Mouse (Mus musculus) heart, adult 8-10 months (tissue): Measurements from ENCODE around the gene Fbxl22. TPM values are rescaled to one million over a fixed set of nuclear protein-coding genes. Genes with fewer than 3 reads are reported as not detected.

Source experiments
- DNase-seq: peaks from one replicate; pipeline ENCODE4 v3.0.0; 2022; ENCODE audit warnings: low spot score
- total RNA-seq, 4 experiments: library from RNA; stranded (reverse); gene quantifications; 2 replicates each; pipeline ENCODE4 v1.2.4; 2022

Gene Fbxl22
- 10 to 100 TPM; 28.1 to 43.0 (median 31.0) TPM for total RNA-seq

DNA sequence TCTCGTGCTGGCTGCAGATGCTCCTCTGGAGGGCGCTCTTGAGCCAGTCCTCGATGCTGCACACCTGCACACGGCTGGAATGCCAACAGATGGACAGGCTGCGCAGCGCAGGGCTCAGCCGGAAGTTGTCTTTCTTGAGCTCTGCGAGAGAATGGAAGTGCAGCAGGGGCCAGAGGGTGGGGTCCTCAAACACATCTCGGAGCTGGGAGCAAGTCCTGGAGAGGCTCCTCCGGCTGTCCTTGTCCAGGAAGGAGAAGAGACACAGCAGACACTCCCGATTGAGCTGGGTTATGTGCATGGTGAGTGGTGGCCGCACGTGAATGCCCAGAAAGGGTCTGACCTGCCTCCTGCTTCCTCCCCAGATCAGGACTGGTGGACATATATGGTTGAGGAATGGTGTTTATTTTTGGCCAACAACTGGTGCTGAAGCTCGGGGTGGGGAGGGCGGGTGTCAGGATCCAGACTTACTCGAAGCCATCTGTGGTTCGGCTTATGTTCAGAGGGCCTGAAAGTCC lies at the start of gene Fbxl22:
Gene Fbxl22, minus strand, starts transcription at position 338 of the 515 bp plus-strand sequence.
- peak; percentile 36 for DNase-seq

DNA sequence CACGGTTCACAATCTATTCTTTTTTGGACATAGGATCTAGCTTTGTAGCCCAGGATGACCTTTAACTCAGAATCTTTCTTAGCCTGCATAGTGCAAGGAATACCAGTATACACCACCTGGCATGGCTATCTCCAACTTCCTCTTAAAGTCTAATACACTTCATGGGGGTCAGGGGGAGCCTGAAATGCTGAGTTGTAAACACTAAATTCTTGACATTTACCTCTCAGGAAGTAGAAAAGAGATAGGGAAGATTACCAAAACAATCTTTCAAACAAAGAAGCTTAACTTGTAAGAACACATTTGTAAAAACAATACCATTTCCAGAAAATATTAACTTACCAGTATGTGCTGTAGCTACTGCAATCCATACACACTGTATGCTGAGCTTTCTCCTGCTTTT lies 47.8 kb upstream of the Fbxl22 start:
- DNase-seq: no peak

DNA sequence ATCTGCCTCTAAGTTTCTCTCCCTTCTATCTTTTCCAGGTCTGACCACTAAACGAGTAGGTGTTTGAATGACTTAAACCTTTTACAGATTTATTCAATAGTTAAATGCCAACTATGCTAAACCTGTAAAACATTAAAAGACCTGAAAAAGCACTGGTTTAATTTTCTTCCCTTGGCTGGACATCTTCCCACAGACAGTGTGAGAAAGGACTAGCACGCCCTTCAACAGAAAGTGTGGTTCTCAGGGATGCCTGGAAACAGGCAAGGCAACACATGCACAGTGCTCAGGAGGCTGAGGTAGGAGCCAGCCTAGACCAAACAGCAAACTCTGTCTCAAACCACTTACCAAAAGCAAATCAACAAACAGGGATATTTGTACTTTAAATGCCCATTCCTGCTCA lies 47.1 kb upstream of the Fbxl22 start:
- no peak for DNase-seq

DNA sequence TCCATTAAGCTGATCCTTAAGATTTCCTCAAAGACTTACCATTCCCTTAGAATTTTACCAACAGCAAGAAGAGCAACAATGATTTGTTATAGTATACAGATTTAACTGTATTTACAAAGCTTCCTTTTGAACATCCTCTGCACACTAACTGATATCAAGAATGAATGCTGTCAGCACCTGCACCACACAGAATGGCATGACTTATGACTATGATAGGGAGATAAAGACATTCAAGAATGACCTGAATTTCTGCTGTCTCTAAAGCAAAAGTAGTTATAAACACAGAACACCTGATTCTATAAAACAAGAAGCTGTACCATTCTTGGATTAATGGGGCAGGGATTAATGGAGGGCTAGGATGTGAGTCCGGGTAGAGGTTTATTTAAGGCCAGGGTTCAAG lies 46.3 kb upstream of the Fbxl22 start:
- no peak for DNase-seq

DNA sequence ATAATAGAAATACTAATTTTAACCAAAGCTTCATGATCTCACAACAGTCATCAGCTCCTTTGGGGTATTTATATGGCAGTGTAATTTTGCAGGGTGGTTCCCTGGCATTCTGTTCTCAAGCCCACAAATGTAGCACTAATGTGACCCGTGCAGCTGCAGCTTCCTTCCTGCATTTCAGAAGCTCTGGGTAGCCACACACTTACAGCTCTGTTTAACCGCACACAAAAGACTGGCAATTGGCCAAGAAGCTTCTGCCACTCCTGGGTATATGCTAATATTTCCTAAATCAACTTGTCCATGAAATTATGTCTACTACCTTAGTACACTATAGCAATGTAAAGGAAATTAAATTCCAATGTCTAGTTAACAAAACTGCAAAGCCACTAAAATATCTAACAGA lies 45.9 kb upstream of the Fbxl22 start:
- peak; percentile 14 for DNase-seq

DNA sequence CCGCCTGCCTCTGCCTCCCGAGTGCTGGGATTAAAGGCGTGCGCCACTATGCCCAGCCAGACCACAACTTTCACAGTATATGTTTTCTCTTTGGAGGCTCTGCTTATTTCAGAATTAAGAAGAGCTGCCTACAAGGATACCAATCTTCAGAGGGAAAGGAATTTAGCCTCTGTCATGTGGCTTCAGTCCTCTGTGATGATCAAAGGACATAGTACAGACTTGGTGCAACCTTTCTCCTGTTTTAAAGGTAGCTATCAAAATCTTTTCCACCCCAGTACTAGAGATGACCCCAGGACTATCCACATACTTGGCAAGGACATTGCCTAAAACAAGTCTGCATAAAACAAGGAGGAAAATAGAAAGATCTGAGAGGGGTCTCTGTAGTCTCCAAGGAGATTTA lies 44.6 kb upstream of the Fbxl22 start:
- DNase-seq: no peak

DNA sequence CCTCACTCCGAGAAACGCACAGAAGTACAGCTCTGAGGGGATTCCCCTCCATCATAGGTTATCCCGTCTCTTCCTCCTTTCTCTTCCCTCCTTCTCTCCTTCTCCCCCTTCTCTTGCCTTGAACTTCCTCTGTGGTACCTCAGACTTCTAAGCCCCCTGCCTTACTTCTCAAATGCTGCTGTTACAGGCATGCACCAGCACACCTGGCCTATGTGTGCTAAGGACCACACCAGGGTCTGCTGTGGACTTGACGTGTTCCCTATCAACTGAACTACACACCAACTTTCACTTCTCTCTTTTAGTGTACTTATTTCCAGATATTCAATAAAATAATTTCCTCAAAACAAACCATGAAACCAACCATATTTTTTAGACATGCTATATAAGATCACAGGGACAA lies 28.4 kb upstream of the Fbxl22 start:
- DNase-seq: no peak

DNA sequence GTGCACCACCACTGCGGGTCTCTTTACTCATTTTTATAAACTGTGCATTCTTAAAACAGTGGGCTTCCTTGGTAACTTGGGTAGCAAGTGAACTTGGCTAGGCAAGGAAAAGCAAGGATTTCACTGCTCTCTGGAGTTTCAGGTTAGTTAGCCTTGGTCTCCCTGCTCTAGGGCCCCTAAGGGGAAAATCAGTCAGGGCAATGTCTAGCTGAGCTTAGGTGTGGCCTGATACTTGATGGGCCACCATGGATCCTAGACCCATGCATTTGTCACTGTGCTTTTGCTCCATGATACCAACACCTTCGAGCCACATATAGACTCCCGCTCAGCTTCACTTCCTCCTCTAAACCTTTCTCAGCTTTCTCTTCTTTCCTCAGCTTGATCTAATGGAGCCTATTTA lies 7.2 kb upstream of the Fbxl22 start:
- no peak for DNase-seq

DNA sequence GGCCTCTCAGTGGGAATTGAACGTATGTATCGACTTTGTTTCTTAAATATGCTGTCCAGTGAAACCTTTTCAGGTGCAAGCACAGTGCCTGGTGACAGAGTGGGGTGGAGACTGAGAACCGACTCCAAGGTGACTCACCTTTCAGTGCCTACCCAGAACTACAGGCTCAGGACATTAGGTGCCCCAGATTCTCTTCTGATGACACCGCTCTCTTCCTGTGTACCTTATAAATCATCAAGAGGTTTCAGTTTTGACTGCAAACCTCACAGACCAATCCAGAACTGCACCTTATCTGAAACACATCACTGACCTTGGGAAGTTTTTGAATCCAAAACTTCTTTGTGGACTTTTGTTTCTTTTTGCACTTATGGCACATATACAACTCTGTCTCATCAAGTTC lies 5.9 kb upstream of the Fbxl22 start:
- no peak for DNase-seq

DNA sequence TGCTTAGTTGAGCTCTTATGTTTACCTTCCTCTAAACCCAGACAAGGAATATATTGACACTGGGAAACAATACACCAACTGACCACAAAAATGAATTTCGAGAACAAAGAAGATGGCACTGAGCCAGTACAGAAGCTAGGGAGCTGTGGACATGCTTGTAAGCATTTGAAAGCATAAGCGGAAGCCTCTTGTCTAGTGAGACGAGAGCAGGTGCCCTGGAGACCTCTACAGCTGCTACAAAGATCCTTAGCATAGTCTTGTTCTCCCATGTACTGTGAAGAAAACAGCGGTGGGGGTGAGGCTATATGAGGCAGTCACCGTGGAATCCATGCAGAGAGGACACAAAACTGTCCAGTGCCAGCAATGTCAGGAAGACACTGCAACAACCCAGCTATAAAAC lies 4.5 kb upstream of the Fbxl22 start:
- no peak for DNase-seq

DNA sequence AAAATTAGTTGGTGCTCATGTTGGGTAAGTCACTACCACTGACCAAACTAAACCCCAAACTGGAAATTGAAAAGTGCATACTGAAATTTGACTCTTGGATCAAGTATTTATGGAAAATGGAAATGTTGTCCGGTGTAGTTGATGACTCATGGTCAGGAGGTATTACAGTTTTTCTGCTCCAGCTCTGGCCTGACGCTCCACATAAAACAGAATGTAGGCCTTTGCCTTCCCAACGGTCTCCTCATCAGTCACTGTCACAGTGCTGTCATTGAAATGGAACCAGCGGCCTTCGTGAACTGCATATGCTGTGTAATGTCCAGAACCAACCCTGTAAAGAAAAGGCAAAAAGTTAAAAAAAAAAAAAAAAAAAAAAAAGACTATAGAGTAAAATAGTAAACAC lies 3.9 kb upstream of the Fbxl22 start:
- DNase-seq: no peak

DNA sequence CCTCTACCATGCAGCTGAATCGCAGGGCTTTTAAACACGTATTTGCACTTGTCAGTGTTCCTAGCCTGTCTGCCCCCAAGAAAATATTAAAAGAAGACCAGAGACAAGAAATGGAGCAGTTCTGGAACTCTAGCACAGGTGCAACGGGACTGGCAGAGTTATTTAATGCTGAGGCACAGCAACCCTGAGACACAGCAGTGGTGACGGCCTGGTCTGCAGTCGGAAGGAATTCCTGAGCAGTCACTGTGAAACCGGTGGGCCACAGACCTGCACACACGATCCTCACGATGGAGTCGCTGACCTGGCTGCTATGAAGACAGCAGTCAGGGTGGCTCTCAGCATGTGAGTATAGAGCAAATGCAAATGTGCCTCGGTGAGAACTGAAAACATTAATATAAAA lies 3.4 kb upstream of the Fbxl22 start:
- no peak for DNase-seq

DNA sequence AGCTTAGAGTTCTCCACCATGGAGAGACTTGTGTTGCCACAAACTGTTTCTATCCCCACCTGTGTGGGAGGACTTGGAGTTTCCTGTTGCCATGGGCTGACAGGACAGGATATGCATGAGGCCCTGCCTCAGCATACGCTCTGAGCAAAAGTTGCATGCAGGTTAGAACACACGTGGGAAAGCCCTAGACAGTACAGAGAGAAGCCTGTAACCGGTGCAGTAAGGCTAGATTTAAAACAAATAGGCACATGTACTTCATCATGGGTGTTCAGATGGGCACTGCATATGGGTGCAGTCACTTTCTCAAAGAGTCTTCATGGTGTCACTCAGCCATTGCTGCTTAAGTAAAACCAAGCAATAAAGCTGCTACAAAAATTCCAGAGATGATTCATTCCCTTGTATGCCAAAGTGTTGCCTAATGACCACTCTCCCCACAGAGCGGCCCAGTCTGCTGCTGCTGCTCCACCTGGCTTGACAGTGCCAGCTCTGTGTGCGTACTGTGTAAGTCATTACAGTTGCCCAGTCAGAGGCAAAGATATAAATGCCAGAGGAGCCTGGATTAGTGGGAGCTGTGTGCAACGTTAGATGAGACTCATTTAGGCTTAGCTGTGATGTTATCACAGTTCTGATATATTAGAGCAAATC lies 2.0 kb upstream of the Fbxl22 start:
- no peak for DNase-seq

DNA sequence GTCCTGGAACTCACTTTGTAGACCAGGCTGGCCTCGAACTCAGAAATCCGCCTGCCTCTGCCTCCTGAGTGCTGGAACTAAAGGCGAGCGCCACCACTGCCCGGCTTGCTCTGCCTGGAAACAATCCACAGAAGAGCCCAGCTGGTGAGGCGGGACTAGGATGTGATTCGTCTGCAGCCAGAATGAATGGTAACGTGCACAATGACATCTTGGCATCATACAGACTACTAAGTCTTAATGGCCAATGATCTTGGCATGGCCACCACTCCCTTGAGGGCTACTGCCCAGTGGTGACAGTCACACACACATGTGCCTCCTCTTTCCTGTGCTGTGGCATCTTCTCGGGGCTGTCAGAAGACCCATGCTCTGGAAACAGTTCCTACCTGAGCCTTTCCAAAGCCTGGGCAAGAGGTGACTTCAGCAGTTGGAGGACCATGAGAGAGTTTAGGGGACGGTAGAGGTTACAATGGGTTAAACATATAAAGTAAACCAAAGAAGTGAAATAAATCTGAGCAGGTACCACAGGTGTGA lies 1.4 kb upstream of the Fbxl22 start:
- DNase-seq: no peak

DNA sequence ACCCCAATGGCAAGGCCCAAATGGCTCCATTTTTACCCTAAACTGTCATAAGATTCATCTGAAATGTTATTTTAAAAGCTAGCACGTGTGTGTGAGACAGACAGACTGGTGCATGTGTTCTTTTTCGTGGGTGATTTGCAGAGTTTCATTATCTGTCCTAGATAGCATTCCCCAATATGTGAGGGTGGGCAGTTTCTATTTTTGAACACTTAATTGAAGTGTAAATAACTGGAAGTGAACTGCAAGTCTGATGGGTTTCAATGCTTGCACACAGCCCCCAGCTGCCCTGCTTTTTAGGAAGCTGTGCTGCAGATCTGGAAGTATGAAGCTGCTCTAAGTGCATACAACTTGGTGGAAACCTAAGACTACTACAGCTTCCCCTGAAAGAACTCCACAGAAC lies 722 bp upstream of the Fbxl22 start:
- no peak for DNase-seq

DNA sequence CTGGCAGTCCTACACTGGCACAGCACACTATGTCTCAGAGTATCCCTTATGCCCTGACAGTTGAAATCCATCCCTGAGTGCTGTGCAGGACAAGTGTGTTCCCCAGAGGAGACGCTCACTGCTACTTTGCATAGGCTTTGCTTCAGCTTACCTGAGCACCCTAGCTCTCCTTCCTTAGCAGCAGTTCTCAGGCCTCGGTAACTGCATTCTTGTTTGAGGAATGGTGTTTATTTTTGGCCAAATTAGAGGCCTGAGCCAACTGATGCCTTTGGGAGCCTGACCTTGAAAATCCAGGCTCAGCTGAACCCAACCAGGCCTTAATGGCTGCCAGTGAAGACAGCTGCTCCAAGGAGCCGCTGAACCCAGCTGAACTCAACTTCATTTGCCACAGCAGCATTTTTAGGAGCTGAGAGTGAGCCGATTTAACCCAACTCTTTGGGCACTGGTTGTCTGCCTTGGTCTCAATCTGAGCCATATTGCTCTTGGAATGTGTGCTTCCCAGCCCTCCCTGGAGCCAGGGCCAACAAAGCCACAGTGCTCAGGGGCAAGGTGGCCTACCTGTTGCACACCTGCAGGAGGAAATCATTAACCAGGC lies 635 bp downstream of the Fbxl22 start:
- DNase-seq: no peak

DNA sequence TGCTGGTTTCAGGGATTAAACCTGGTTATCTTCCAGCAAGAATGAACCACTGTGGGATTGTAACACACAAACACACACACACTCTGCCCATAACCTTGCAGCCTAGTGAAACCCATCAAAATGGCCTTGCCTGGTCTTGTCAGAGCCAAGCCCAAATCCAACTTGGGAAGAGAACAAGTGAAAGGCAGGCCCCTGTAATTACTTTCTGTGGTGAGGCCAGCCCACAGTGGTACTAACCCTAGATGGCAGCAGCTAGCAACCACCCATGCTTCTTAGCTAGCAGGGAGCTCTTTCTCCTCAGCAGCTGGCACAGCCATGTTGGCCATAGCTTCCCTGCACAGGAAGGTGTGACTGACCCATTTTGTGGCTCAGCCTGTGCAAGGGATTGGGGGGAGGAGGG lies 1.2 kb downstream of the Fbxl22 start:
- DNase-seq: peak; percentile 44

DNA sequence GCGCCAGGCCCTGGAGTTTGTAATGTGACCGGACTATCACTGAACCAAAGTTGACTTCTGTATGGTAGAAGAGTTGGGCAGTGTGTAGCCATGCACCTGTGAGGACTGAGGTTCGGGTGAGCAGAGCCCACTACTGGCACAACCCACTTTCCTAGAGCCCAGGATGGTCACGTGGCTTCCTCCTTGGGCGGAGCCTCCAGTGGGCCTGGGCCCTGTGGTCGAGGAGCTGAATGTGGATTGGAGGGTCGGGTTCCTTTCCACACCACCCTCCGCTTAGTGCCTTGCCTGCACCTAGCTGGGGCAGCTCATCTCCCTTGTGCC lies 2.1 kb downstream of the Fbxl22 start:
- DNase-seq: peak; percentile 80

DNA sequence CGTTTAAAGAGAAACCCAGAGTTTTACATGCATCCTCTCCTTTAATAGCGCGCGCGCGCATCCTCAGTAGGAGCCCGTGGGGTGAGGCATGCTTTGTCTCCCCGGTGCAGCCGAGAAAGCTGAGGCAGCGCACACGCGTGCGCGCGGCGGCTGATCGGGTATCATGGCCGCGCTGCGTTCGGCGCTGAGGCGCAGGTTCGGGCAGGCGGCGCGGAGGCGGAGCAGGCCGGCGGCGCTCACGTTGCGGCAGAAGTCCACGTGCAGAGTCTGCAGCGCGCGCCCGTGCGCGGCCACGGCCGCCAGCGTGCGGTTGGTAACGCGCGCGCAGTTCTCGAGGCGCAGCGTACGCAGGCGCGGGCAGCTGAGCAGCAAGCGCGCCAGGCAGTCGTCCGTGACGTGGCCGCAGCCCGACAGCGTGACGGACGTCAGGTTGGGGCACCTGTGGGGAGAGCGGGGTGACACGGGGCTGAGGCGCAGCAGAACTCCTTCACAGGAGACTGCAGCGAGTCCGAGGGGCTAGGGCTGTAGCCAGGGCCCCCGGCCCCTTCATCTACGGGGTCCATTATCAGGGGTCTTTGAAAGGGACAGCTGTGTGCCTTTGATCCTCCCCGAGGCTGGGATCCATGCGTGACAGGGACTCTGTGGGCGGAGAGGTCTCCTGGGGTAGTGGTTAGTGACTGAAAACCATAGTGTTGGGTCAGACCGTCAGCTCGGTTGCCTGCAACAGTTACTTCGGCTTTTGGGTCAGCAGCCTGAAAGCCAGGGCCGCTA lies 2.6 kb downstream of the Fbxl22 start:
- peak; percentile 88 for DNase-seq

DNA sequence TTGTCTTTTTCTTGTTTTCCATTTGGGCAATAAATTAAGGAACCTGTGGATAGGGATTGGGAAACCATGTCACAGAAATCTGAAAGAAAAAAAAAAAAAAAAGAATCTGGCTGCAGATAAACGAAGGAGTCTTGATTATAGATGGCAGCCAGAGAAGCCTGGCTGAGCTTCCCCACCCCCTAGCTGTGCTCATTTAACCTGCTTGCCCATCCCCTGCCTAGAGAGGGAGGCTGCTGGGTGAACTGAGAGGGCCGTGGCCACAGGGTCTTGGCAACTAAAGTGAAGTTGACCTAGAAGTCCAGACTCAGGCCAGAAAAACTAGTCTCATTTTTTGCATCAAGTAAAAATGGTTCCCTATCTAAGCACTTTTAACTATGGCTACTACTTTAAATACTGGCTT lies 3.4 kb downstream of the Fbxl22 start:
- DNase-seq: no peak

DNA sequence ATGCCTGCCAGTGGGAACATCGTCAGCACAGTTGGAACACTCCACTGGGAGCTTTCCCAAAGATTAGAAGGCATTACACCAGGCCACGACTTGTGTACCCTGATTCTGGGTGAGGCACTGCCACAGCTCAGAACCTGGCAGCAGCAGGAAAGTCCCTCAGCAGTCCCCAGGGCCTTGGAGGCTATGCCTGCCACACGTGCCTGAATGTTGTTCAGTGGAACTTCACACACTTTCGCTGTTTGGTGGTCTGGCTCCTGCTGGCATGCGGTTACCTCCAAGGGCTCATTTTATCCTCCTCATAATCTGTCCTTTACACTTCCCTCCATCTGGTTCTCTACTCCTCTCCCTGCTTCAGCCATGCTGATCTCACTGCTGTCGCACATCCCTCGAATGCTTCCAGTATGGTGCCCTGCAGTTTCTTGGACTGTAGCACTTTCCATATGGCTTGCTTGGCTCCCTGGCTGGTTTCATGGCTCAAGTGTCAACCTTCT lies 4.0 kb downstream of the Fbxl22 start:
- DNase-seq: peak; percentile 41

DNA sequence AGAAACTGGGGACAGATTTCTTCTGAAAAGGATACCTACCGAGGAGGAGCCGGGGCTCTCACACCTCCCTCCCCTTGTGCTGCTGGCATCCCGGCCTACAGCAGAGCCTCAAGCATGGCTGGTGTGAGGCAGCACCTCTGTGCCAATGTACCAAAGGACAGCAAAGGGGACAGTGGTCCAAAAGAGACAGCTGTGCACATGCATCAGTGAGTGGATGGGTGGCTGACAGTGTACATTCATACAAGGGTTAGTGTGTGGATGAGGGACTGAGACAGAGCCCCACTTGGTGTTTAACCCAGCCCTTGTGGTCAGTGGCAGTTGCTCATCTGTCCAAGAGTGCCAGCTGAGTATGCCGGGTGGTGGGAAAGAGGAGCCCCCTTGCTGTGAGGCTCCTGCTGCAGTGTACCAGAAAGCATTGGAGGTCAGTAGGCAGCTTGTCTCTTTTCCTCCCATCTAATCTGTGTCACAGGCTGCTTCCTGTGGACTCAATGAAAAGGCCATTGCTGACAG lies 5.4 kb downstream of the Fbxl22 start:
- no peak for DNase-seq
